Mouse (Mus musculus) intestine, embryonic 15.5 days (tissue): ENCODE measurements around the gene Tmem221. TPM values are rescaled to one million over a fixed set of nuclear protein-coding genes. Genes with fewer than 3 reads are reported as not detected.

Source experiments
- ATAC-seq: fragments of 200-750 bp; cut with Nextera tagmentation; 2 replicates; pipeline ENCODE4 v1.8.0; 2017; ENCODE audit warnings: moderate TSS enrichment, moderate library complexity
- H3K27ac ChIP-seq: fragments of 300-500 bp; sonication (generic); 2 replicates; pipeline ENCODE4 v1.5.1; 2015; ENCODE audit warnings: mild to moderate bottlenecking, inconsistent platforms
- H3K27me3 ChIP-seq: fragments of 300-500 bp; sonication (generic); replicated peaks from 2 replicates; pipeline ENCODE4 v1.6.1; 2015; ENCODE audit warnings: inconsistent platforms
- H3K36me3 ChIP-seq: fragments of 300-500 bp; sonication (generic); 2 replicates; pipeline ENCODE4 v1.6.1; 2015; ENCODE audit warnings: inconsistent platforms
- H3K4me1 ChIP-seq: fragments of 300-500 bp; sonication (generic); replicated peaks from 2 replicates; pipeline ENCODE4 v1.6.1; 2015; ENCODE audit warnings: inconsistent platforms
- H3K4me2 ChIP-seq: fragments of 300-500 bp; sonication (generic); replicated peaks from 2 replicates; pipeline ENCODE4 v1.6.1; 2015; ENCODE audit warnings: mild to moderate bottlenecking, inconsistent platforms
- H3K4me3 ChIP-seq: fragments of 300-500 bp; sonication (generic); replicated peaks from 2 replicates; pipeline ENCODE4 v1.5.1; 2015; ENCODE audit warnings: inconsistent platforms
- H3K9ac ChIP-seq: fragments of 300-500 bp; sonication (generic); 2 replicates; pipeline ENCODE4 v1.6.1; 2015; ENCODE audit warnings: inconsistent platforms
- H3K9me3 ChIP-seq: fragments of 300-500 bp; sonication (generic); 2 replicates; pipeline ENCODE4 v1.6.1; 2016; ENCODE audit warnings: inconsistent platforms
- WGBS: fragments of 180-500 bp; shearing (Covaris S2); methylation state at CpG from one replicate; pipeline ENCODE4 v1.1.7; 2015; 5-methylcytosine and 5-hydroxymethylcytosine counted together
- polyA plus RNA-seq: library from polyadenylated mRNA; unstranded; fragments of >200 nt; fragmentation: Nextera tagmentation; extraction: Ambion mirVana; gene quantifications from 2 replicates; pipeline ENCODE4 v1.2.1, GENCODE M21; 2015

The Tmem221 gene
- polyA plus RNA-seq, 1 experiment from 2014 or later, result 2.1 TPM

- WGBS, result 94% methylated on average over 8 of the region's 8 CpGs
- H3K9me3 ChIP-seq, result no peaks in the 10 kb centered on the region
- H3K4me3 ChIP-seq, result no peak overlapping the region
- peaks cover 29% of the 10 kb centered on the region for H3K4me1 ChIP-seq
- no peaks in the 10 kb centered on the region for H3K36me3 ChIP-seq
- no peak overlapping the region for H3K27ac ChIP-seq
- H3K27me3 ChIP-seq, result no peaks in the 10 kb centered on the region
- peak overlapping the region; percentile 87; the same call in 1 of the 2 replicates for H3K4me2 ChIP-seq
- H3K9ac ChIP-seq, result no peak overlapping the region
- ATAC-seq, result no peak
These were observed 35.1 kb upstream of the Tmem221 start for GRCm38 (mm10) chr8:71593556-71594323.

GRCm38 (mm10) chr8:71592374-71593170, 33.9 kb upstream of the Tmem221 start:
- Histone ChIP-seq H3K27me3 (no peaks in the 10 kb centered on the region), H3K4me3 (peak overlapping the region; percentile 88), H3K27ac (peak overlapping the region; percentile 99), H3K9ac (peak overlapping the region; percentile 93), H3K4me2 (peak overlapping the region; percentile 87), H3K36me3 (no peaks in the 10 kb centered on the region), H3K4me1 (peaks cover 29% of the 10 kb centered on the region), H3K9me3 (no peaks in the 10 kb centered on the region)
- 3% methylated on average over 60 of the region's 60 CpGs for WGBS
- ATAC-seq, result peak; percentile 72

- WGBS, result under 1% methylated on average over 71 of the region's 71 CpGs
- H3K27me3 ChIP-seq, result no peaks in the 10 kb centered on the region
- peak within 1 kb of the TSS; percentile 99 for H3K27ac ChIP-seq
- peak; percentile 92 for ATAC-seq
- H3K9me3 ChIP-seq, result no peaks in the 10 kb centered on the region
- peak within 1 kb of the TSS; percentile 88 for H3K4me3 ChIP-seq
- H3K4me2 ChIP-seq, result peak within 1 kb of the TSS; percentile 87
- H3K36me3 ChIP-seq, result 0 out of 2 replicates have a peak, but pooled peaks cover 4% of the 10 kb centered on the region
- peak within 1 kb of the TSS; percentile 93 for H3K9ac ChIP-seq
- peaks cover 27% of the 10 kb centered on the region for H3K4me1 ChIP-seq
These were observed 33.1 kb upstream of the Tmem221 start, which contains the start of gene Pgls for GRCm38 (mm10) chr8:71591471-71592373. Gene Pgls (plus strand): TSS chr8:71592176.

- H3K9ac ChIP-seq, result peak overlapping the region; percentile 93
- 0 out of 2 replicates have a peak, but pooled peaks cover 6% of the 10 kb centered on the region for H3K36me3 ChIP-seq
- peak overlapping the region; percentile 99 for H3K27ac ChIP-seq
- no peaks in the 10 kb centered on the region for H3K27me3 ChIP-seq
- ATAC-seq, result no peak
- peak overlapping the region; percentile 87 for H3K4me2 ChIP-seq
- WGBS, result 19% methylated on average over 5 of the region's 5 CpGs
- H3K9me3 ChIP-seq, result no peaks in the 10 kb centered on the region
- peaks cover 26% of the 10 kb centered on the region for H3K4me1 ChIP-seq
- H3K4me3 ChIP-seq, result peak overlapping the region; percentile 88
These were observed 32.3 kb upstream of the Tmem221 start for GRCm38 (mm10) chr8:71591017-71591416.

- Histone ChIP-seq H3K36me3 (peaks cover 11% of the 10 kb centered on the region; the same call in 1 of the 2 replicates), H3K4me3 (no peak overlapping the region), H3K27me3 (no peaks in the 10 kb centered on the region), H3K9me3 (no peaks in the 10 kb centered on the region), H3K4me1 (peaks cover 20% of the 10 kb centered on the region), H3K9ac (no peak overlapping the region), H3K4me2 (no peak overlapping the region), H3K27ac (no peak overlapping the region)
- no peak for ATAC-seq
- WGBS, result 80% methylated on average over 3 of the region's 3 CpGs
These were observed 30.1 kb upstream of the Tmem221 start for GRCm38 (mm10) chr8:71588762-71589161.

GRCm38 (mm10) chr8:71586891-71587290, 28.2 kb upstream of the Tmem221 start:
- Histone ChIP-seq H3K4me1 (peaks cover 8% of the 10 kb centered on the region), H3K9me3 (no peaks in the 10 kb centered on the region), H3K4me3 (no peak overlapping the region), H3K36me3 (peaks cover 11% of the 10 kb centered on the region; the same call in 1 of the 2 replicates), H3K9ac (no peak overlapping the region), H3K27me3 (no peaks in the 10 kb centered on the region), H3K4me2 (no peak overlapping the region), H3K27ac (no peak overlapping the region)
- ATAC-seq, result no peak
- 81% methylated on average over 2 of the region's 2 CpGs for WGBS

- H3K4me3 ChIP-seq, result no peak overlapping the region
- no peak overlapping the region for H3K27ac ChIP-seq
- H3K9me3 ChIP-seq, result no peaks in the 10 kb centered on the region
- no peak overlapping the region for H3K4me2 ChIP-seq
- WGBS, result 67% methylated on average over 9 of the region's 9 CpGs
- no peaks in the 10 kb centered on the region for H3K27me3 ChIP-seq
- H3K9ac ChIP-seq, result no peak overlapping the region
- H3K4me1 ChIP-seq, result peaks cover 3% of the 10 kb centered on the region; the same call in 1 of the 2 replicates
- no peaks in the 10 kb centered on the region; the same call in 1 of the 2 replicates for H3K36me3 ChIP-seq
- ATAC-seq, result no peak
These were observed 21.5 kb upstream of the Tmem221 start for GRCm38 (mm10) chr8:71580201-71580600.

- Histone ChIP-seq H3K4me3 (no peak overlapping the region), H3K4me1 (peaks cover 3% of the 10 kb centered on the region; the same call in 1 of the 2 replicates), H3K4me2 (no peak overlapping the region), H3K36me3 (no peaks in the 10 kb centered on the region; the same call in 1 of the 2 replicates), H3K9ac (no peak overlapping the region), H3K9me3 (no peaks in the 10 kb centered on the region), H3K27ac (no peak overlapping the region), H3K27me3 (no peaks in the 10 kb centered on the region)
- 87% methylated on average over 14 of the region's 14 CpGs for WGBS
- no peak for ATAC-seq
These were observed 20.8 kb upstream of the Tmem221 start for GRCm38 (mm10) chr8:71579476-71579875.

GRCm38 (mm10) chr8:71579009-71579408, 20.3 kb upstream of the Tmem221 start:
- peaks cover 3% of the 10 kb centered on the region; the same call in 1 of the 2 replicates for H3K4me1 ChIP-seq
- H3K4me3 ChIP-seq, result no peak overlapping the region
- no peaks in the 10 kb centered on the region; the same call in 1 of the 2 replicates for H3K36me3 ChIP-seq
- no peak overlapping the region for H3K9ac ChIP-seq
- no peaks in the 10 kb centered on the region for H3K27me3 ChIP-seq
- H3K9me3 ChIP-seq, result no peaks in the 10 kb centered on the region
- no peak overlapping the region for H3K4me2 ChIP-seq
- WGBS, result 63% methylated on average over 1 of the region's 1 CpGs
- H3K27ac ChIP-seq, result no peak overlapping the region
- no peak for ATAC-seq

GRCm38 (mm10) chr8:71577856-71578387, 19.3 kb upstream of the Tmem221 start:
- Histone ChIP-seq H3K9me3 (no peaks in the 10 kb centered on the region), H3K27ac (no peak overlapping the region), H3K4me1 (peaks cover 3% of the 10 kb centered on the region; the same call in 1 of the 2 replicates), H3K36me3 (no peaks in the 10 kb centered on the region), H3K27me3 (no peaks in the 10 kb centered on the region), H3K4me3 (no peak overlapping the region), H3K4me2 (no peak overlapping the region), H3K9ac (no peak overlapping the region)
- 71% methylated on average over 4 of the region's 4 CpGs for WGBS
- no peak for ATAC-seq

- H3K4me3 ChIP-seq, result no peak overlapping the region
- H3K9ac ChIP-seq, result no peak overlapping the region
- H3K27me3 ChIP-seq, result no peaks in the 10 kb centered on the region
- H3K9me3 ChIP-seq, result no peaks in the 10 kb centered on the region
- H3K4me1 ChIP-seq, result peaks cover 7% of the 10 kb centered on the region; the same call in 1 of the 2 replicates
- H3K36me3 ChIP-seq, result no peaks in the 10 kb centered on the region
- no peak overlapping the region for H3K4me2 ChIP-seq
- H3K27ac ChIP-seq, result no peak overlapping the region
- ATAC-seq, result no peak
- 68% methylated on average over 1 of the region's 1 CpGs for WGBS
These were observed 16.3 kb upstream of the Tmem221 start for GRCm38 (mm10) chr8:71575020-71575419.
